Mouse (Mus musculus) kidney, adult 2 months (tissue): Measurements from ENCODE around the gene Lsmem1.

Experiments used
- CTCF ChIP-seq: fragments of 200-500 bp; conservative IDR thresholded peaks from 2 replicates; pipeline ENCODE4 v1.5.1; 2011; ENCODE audit warnings: low read depth, mild to moderate bottlenecking, control low read depth, low read length, moderate library complexity, mixed read lengths; ENCODE audit not compliant: insufficient read depth, insufficient read length
- POLR2A ChIP-seq: fragments of 200-500 bp; IDR thresholded peaks from one replicate; pipeline ENCODE4 v1.6.1; 2011; ENCODE audit warnings: low read depth, low read length, control low read depth

DNA sequence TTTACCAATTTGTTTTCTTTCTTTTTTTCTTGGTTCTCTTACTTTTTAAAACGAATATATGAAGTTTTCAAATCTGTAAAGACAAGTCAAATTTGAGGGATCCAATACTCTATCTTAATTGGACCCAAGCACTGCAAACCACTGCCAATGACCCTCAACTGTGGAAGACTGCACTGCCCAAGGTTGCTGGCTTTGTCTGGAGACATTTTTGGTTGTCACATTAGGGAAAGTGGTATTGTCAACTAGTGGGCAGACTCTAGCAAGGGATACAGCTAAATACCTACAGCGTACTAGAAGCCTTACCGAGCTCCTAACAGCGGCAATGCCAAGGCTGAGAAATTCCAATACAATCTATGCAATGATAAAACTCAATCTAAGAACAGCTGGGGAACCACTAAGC, 8.6 kb upstream of the Lsmem1 start:
- TF ChIP-seq POLR2A (no peak), CTCF (no peak)
